Mouse (Mus musculus): Measurements from ENCODE around the gene Krtap9-3. TPM values are rescaled to one million over a fixed set of nuclear protein-coding genes. Genes with fewer than 3 reads are reported as not detected.
"Not testable (repeated sequence)": the region's sequence is repeated elsewhere in the genome, so short reads cannot be mapped to it uniquely, and the experiment has no call there.

Krtap9-3 gene
- polyA plus RNA-seq, 1 experiment from 2014 or later, result not detected

DNA sequence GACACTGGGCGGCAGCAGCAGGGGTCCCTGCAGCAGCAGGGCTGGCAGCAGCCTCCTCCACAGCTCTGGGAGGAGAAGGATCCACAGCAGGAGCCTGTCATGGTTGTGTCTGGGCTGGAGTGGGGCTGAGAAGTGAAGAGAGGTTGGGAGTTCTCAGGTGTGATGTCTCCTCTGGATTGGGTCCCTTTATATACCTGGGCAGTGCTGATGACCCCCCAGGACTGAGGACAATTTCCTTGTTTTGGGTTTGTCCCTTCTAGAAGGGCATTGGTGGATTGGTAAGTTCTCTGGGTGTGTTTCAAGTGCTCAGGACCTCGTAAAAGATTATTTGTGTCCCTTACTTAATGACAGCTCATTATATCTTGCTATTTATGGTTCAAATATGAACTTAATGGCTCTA lies 12.2 kb upstream of the Krtap9-3 start, which contains the start of gene Gm11937:
Gene Gm11937, minus strand, starts transcription at position 101 of the 400 bp plus-strand sequence.
- H3K9ac ChIP-seq; H3K4me3 ChIP-seq; H3K4me1 ChIP-seq (replicated peaks); H3K4me2 ChIP-seq; H3K36me3 ChIP-seq; H3K27ac ChIP-seq; H3K9me3 ChIP-seq (replicated peaks); ATAC-seq (replicated peaks; ENCODE audit: insufficient number of reproducible peaks, insufficient read depth, low FRiP score, low read depth); H3K27me3 ChIP-seq: not testable (repeated sequence)
- 76% methylated on average over 1 of the region's 2 CpGs for WGBS

DNA sequence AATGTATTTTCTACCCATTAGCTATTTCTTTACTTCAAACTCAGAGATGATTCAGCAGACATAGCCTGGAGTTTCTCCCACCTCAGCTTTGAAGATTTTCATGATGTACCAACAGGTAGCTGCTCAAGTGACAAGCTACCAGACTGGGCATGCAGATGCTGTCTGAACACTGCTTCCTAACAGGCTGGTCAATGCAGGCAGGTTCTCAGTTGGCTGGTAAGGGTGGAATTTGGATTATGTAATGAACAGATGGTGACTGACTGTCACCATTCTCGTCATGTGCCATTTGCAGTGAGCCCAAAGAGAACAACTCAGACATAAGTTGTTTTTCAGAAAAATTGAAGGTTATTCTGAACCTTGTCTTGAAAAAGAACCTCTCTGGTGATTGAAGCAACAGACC lies 11.2 kb upstream of the Krtap9-3 start:
- WGBS, result 52% methylated on average over 1 of the region's 1 CpGs
- no peaks in the 10 kb centered on the region for H3K27me3 ChIP-seq
- no peaks in the 10 kb centered on the region for H3K4me1 ChIP-seq (replicated peaks)
- H3K9ac ChIP-seq, result no peak overlapping the region
- no peak overlapping the region for H3K27ac ChIP-seq
- H3K4me3 ChIP-seq, result no peak overlapping the region
- no peaks in the 10 kb centered on the region for H3K36me3 ChIP-seq
- ATAC-seq (replicated peaks; ENCODE audit: insufficient number of reproducible peaks, insufficient read depth, low FRiP score, low read depth), result no peak
- H3K9me3 ChIP-seq (replicated peaks), result no peaks in the 10 kb centered on the region
- no peak overlapping the region for H3K4me2 ChIP-seq

DNA sequence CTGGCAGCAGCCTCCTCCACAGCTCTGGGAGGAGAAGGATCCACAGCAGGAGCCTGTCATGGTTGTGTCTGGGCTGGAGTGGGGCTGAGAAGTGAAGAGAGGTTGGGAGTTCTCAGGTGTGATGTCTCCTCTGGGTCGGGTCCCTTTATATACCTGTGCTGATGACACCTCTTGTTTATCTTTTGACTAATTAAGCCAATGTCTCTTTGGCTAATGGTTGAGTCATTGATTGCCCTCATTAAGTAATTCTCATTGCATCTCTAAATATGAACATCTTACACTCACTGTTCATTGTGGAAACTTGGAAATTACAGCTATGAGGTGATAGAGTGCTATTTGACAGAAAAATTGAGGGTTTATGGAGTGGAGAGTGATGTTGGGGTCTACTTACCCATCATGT lies 5.3 kb upstream of the Krtap9-3 start, which contains the start of gene Gm11938:
Gene Gm11938, minus strand, starts transcription at position 101 of the 400 bp plus-strand sequence.
- not testable (repeated sequence) for H3K9me3 ChIP-seq (replicated peaks); H3K4me3 ChIP-seq; H3K36me3 ChIP-seq; H3K27me3 ChIP-seq; H3K27ac ChIP-seq; H3K4me1 ChIP-seq (replicated peaks); ATAC-seq (replicated peaks; ENCODE audit: insufficient number of reproducible peaks, insufficient read depth, low FRiP score, low read depth); H3K9ac ChIP-seq; H3K4me2 ChIP-seq
- 40% methylated on average over 1 of the region's 1 CpGs for WGBS

DNA sequence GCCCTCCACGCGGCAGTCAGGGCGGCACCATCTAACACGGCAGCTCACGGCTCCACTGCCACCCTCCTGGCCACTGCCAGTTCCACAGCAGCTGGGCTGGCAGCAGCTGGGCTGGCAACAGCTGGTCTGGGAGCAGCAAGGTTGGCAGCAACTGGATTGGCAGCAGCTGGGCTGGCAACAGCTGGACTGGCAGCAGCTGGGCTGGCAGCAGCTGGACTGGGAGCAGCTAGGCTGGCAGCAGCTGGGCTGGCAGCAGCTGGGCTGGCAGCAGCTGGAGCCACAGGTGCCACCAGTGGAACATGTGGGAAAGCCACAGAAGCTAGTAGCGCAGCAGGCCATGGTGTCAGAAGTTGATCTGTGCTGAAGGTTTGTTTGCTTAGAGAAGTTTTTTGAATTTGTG lies 6.9 kb downstream of the Krtap9-3 start, which contains the start of gene Krtap1-3:
Gene Krtap1-3, minus strand, starts transcription at position 359 of the 400 bp plus-strand sequence.
- Histone ChIP-seq H3K4me3 (no peak within 1 kb of the TSS), H3K9ac (no peak within 1 kb of the TSS), H3K27ac (no peak within 1 kb of the TSS), H3K4me2 (no peak within 1 kb of the TSS), H3K4me1 (replicated peaks) (no peaks in the 10 kb centered on the region), H3K9me3 (replicated peaks) (no peaks in the 10 kb centered on the region), H3K36me3 (no peaks in the 10 kb centered on the region), H3K27me3 (0 out of 2 replicates have a peak, but pooled peaks cover 3% of the 10 kb centered on the region)
- 74% methylated on average over 6 of the region's 6 CpGs for WGBS
- no peak for ATAC-seq (replicated peaks; ENCODE audit: insufficient number of reproducible peaks, insufficient read depth, low FRiP score, low read depth)

DNA sequence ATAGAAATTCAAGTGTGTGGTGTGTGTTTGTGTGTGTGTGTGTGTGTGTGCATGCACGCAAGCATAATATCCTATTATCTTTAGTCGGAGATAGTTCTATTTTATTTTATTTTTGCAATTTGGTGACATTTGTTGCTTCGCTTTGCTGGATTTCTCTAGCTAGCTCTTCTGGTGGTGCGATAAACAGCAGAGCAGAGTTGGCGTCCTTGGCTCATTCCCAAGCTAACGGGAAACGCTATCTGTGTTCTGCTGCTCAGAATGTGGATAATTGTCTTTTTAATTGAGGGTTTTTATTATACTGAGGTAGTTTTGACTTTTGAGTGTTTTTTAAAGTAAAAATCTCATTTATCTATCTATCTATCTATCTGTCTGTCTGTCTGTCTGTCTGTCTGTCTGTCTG lies 12.8 kb downstream of the Krtap9-3 start:
- no peaks in the 10 kb centered on the region for H3K36me3 ChIP-seq
- no peaks in the 10 kb centered on the region for H3K9me3 ChIP-seq (replicated peaks)
- no peak overlapping the region for H3K4me2 ChIP-seq
- H3K4me3 ChIP-seq, result no peak overlapping the region
- H3K9ac ChIP-seq, result no peak overlapping the region
- no peak for ATAC-seq (replicated peaks; ENCODE audit: insufficient number of reproducible peaks, insufficient read depth, low FRiP score, low read depth)
- no peak overlapping the region for H3K27ac ChIP-seq
- H3K27me3 ChIP-seq, result no peaks in the 10 kb centered on the region
- WGBS, result 73% methylated on average over 7 of the region's 7 CpGs
- H3K4me1 ChIP-seq (replicated peaks), result no peaks in the 10 kb centered on the region

DNA sequence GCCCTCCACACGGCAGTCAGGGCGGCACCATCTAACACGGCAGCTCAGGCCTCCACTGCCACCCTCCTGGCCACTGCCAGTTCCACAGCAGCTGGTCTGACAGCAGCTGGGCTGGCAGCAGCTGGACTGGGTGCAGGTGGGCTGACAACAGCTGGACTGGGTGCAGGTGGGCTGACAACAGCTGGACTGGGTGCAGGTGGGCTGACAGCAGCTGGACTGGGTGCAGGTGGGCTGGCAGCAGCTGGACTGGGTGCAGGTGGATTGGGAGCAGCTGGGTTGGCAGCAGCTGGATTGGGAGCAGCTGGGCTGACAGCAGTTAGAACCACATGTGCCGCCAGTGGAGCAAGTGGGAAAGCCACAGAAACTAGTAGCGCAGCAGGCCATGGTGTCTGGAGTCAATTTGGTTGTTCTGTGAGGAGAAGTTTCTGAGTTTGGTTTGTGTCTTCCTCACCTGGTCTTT lies 14.6 kb downstream of the Krtap9-3 start, which contains the start of gene Krtap1-4:
Gene Krtap1-4, minus strand, starts transcription at position 410 of the 460 bp plus-strand sequence.
- Histone ChIP-seq H3K9me3 (replicated peaks) (no peaks in the 10 kb centered on the region), H3K36me3 (no peaks in the 10 kb centered on the region), H3K4me3 (no peak within 1 kb of the TSS), H3K27me3 (no peaks in the 10 kb centered on the region), H3K4me1 (replicated peaks) (no peaks in the 10 kb centered on the region), H3K9ac (no peak within 1 kb of the TSS), H3K27ac (no peak within 1 kb of the TSS), H3K4me2 (no peak within 1 kb of the TSS)
- WGBS, result 81% methylated on average over 5 of the region's 5 CpGs
- ATAC-seq (replicated peaks; ENCODE audit: insufficient number of reproducible peaks, insufficient read depth, low FRiP score, low read depth), result no peak

DNA sequence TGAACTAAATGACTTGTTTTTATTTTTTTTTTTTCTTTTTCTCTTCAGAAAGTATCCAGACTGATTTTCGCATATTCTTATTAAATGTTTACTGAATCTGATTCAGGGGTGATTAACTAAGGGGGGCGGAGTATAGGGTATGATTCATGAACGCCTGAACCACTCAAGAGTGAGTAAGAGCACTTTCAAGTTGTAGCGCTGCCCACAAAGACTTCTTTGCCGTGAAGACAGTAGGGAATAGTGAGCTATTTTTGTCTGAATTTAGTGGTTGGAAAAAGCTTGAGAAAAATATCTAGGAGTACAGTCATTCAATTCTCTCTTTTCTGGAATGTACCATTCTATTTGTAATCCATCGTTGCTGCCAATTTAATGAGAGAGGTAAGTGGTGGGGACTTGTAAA lies 16.3 kb downstream of the Krtap9-3 start:
- ATAC-seq (replicated peaks; ENCODE audit: insufficient number of reproducible peaks, insufficient read depth, low FRiP score, low read depth), result no peak
- no peaks in the 10 kb centered on the region for H3K4me1 ChIP-seq (replicated peaks)
- no peak overlapping the region for H3K9ac ChIP-seq
- H3K36me3 ChIP-seq, result no peaks in the 10 kb centered on the region
- no peak overlapping the region for H3K4me2 ChIP-seq
- no peak overlapping the region for H3K27ac ChIP-seq
- 69% methylated on average over 6 of the region's 6 CpGs for WGBS
- no peaks in the 10 kb centered on the region for H3K27me3 ChIP-seq
- H3K4me3 ChIP-seq, result no peak overlapping the region
- no peaks in the 10 kb centered on the region for H3K9me3 ChIP-seq (replicated peaks)

DNA sequence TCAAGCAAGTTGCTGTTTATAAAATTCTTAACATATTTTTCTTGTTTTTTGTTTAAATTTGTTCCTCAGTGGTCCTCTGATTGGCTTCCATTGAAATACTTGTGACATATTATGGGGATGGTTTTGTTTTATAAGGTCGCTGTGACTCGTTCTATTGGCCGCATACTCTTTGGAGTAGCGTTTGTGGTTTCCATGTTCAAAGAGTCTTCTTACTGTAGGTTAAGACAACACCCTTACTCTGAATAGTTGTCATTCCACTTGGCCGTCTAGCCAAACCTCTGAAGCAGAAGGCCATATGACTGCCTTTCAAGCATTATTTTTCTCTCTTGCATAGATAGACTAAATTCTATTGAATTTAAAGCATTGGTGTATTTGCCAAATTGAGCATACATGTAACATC lies 16.9 kb downstream of the Krtap9-3 start:
- Histone ChIP-seq H3K27me3 (no peaks in the 10 kb centered on the region), H3K9ac (no peak overlapping the region), H3K4me3 (no peak overlapping the region), H3K27ac (no peak overlapping the region), H3K4me1 (replicated peaks) (no peaks in the 10 kb centered on the region), H3K36me3 (no peaks in the 10 kb centered on the region), H3K4me2 (no peak overlapping the region), H3K9me3 (replicated peaks) (no peaks in the 10 kb centered on the region)
- ATAC-seq (replicated peaks; ENCODE audit: insufficient number of reproducible peaks, insufficient read depth, low FRiP score, low read depth), result no peak
- 81% methylated on average over 5 of the region's 5 CpGs for WGBS

DNA sequence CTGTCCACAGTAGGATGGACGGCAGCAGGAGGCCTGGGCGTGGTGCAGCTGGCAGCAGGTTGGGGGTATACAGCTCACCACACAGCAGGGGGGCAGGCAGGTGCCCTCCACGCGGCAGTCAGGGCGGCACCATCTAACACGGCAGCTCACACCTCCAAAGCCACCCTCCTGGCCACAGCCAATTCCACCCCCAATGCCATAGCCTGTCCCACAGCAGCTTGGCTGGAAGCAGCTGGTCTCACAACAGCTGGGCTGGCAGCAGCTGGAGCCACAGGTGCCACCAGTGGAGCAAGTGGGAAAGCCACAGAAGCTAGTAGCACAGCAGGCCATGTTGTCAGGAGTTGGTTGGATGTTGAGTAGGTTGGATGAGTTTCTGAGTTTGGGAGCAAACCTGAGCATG lies 17.3 kb downstream of the Krtap9-3 start, which contains the start of gene Krtap1-5:
Gene Krtap1-5, minus strand, starts transcription at position 381 of the 400 bp plus-strand sequence.
- ATAC-seq (replicated peaks; ENCODE audit: insufficient number of reproducible peaks, insufficient read depth, low FRiP score, low read depth), result no peak

DNA sequence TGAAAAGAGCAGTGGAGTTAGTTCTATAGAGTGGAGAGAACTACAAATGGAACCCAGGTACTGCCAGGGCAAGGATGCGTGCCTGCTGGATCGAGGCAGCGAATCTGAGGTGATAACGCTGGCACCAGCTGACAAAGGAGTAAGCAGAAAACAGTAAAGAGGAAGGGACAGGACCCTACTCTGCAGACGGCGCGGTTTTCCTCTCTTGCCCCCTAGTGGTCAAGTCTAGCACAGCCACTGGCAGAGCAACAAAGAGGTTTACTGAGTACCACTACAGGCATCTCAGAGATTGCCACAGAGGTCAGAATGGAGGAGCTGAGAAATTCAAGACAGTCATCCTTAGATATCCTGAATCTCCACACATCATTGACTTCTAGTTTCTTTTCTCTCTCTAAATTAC lies 23.8 kb downstream of the Krtap9-3 start:
- no peaks in the 10 kb centered on the region for H3K9me3 ChIP-seq (replicated peaks)
- no peak overlapping the region for H3K4me3 ChIP-seq
- H3K4me1 ChIP-seq (replicated peaks), result no peaks in the 10 kb centered on the region
- peak overlapping the region; percentile 45 for H3K4me2 ChIP-seq
- H3K27me3 ChIP-seq, result no peaks in the 10 kb centered on the region
- no peak for ATAC-seq (replicated peaks; ENCODE audit: insufficient number of reproducible peaks, insufficient read depth, low FRiP score, low read depth)
- H3K36me3 ChIP-seq, result no peaks in the 10 kb centered on the region
- H3K27ac ChIP-seq, result no peak overlapping the region
- no peak overlapping the region for H3K9ac ChIP-seq
- 3% methylated on average over 7 of the region's 7 CpGs for WGBS

More for the DNA sequence above, 17.3 kb downstream of the Krtap9-3 start, which contains the start of gene Krtap1-5:
- Histone ChIP-seq H3K27me3 (no peaks in the 10 kb centered on the region), H3K4me3 (no peak within 1 kb of the TSS), H3K4me2 (no peak within 1 kb of the TSS), H3K4me1 (replicated peaks) (no peaks in the 10 kb centered on the region), H3K27ac (no peak within 1 kb of the TSS), H3K36me3 (no peaks in the 10 kb centered on the region), H3K9ac (no peak within 1 kb of the TSS), H3K9me3 (replicated peaks) (no peaks in the 10 kb centered on the region)
- WGBS, result 84% methylated on average over 6 of the region's 6 CpGs

DNA sequence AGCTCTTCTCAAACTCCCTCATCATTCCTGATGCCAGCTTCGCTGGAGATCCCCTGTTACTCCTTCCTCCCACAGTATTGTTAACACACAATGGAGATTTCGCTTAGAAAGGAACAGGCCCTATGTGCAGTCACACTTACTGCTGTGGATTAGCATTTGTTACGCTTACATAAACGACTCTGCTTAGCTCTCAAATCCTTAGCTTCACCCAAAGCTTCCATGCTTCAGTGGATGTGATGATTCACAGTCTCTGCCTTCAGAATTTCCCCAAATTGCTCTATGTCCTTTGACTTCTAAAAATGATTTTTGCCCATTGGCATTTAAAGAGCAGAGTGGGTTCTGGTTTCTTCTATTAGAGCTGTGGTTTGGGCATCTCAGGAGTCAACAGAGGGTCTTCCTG lies 24.7 kb downstream of the Krtap9-3 start:
- Histone ChIP-seq H3K27ac (no peak overlapping the region), H3K27me3 (no peaks in the 10 kb centered on the region), H3K4me2 (no peak overlapping the region), H3K9ac (no peak overlapping the region), H3K4me1 (replicated peaks) (no peaks in the 10 kb centered on the region), H3K9me3 (replicated peaks) (no peaks in the 10 kb centered on the region), H3K36me3 (no peaks in the 10 kb centered on the region), H3K4me3 (no peak overlapping the region)
- no peak for ATAC-seq (replicated peaks; ENCODE audit: insufficient number of reproducible peaks, insufficient read depth, low FRiP score, low read depth)
- 60% methylated on average over 4 of the region's 4 CpGs for WGBS

DNA sequence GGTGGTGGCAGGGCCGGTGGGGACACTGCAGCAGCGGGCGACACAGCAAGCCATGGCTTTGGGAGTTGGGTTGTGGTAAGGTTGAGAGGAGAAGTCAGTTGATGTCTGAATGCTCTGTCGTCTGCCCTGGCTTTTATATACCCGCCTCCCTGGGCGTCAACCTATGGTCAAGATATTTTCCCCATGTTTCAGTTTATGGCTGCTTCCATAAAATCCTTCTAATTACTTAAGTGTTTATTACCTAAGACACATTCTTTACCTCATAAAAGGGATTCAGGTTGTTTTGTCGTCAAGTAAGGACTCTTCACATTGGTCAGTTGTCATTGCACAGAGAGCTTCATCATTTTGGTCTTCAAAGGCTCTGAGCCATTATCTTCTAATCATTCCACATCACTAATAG lies 31.4 kb downstream of the Krtap9-3 start, which contains the start of gene Krtap3-1:
Gene Krtap3-1, minus strand, starts transcription at position 101 of the 400 bp plus-strand sequence.
- Histone ChIP-seq H3K27me3 (no peaks in the 10 kb centered on the region), H3K4me1 (replicated peaks) (no peaks in the 10 kb centered on the region), H3K9me3 (replicated peaks) (no peaks in the 10 kb centered on the region), H3K36me3 (no peaks in the 10 kb centered on the region), H3K4me3 (no peak within 1 kb of the TSS), H3K27ac (no peak within 1 kb of the TSS), H3K9ac (no peak within 1 kb of the TSS), H3K4me2 (no peak within 1 kb of the TSS)
- WGBS, result 88% methylated on average over 7 of the region's 7 CpGs
- no peak for ATAC-seq (replicated peaks; ENCODE audit: insufficient number of reproducible peaks, insufficient read depth, low FRiP score, low read depth)

Data from heart, embryonic 15.5 days (tissue).